18 mouse cellular contexts compared by ENCODE assay signal in genomic region chr9:61337665-61338064, GRCm38 (mm10). TPM values are rescaled to one million over a fixed set of nuclear protein-coding genes. Genes with fewer than 3 reads are reported as not detected.
DNase-seq lines count a peak whose midpoint lies in the region; ATAC-seq lines count a peak whose summit lies in the region.
"Had no signal": no experiment of that assay in that cellular context is flagged by ENCODE, and none has a peak within 500 bp of the region (broad histone marks: within the 10 kb centered on the region; RNA-seq: fewer than 3 reads in every experiment).

No protein-coding gene starts in this region.

- no peaks in the 10 kb centered on the region for H3K36me3 ChIP-seq in kidney, embryonic 15.5 days
- H3K36me3 ChIP-seq: embryonic facial prominence, embryonic 15.5 days; forebrain, embryonic 12.5 days; heart, embryonic 15.5 days; hindbrain, embryonic 12.5 days; limb, embryonic 13.5 days; midbrain, embryonic 15.5 days had no signal

- DNase-seq in adrenal gland, postnatal 14 days = peak; percentile 37
- no peak for DNase-seq in adrenal gland, postnatal 25 days
- DNase-seq in kidney, adult 8-10 months = no peak
- DNase-seq in MN1 (ENCODE audit: low spot score) = peak; percentile 42
- no peak for DNase-seq in gastrocnemius, postnatal 10 days
- DNase-seq: cerebellum, adult 9-11 months; gastrocnemius, postnatal 36 days; spleen, adult 18-20 months had no signal

- H3K4me1 ChIP-seq in kidney, embryonic 15.5 days = peaks cover 64% of the 10 kb centered on the region

- H3K4me3 ChIP-seq in kidney, embryonic 15.5 days (replicated peaks) = no peak overlapping the region
- H3K4me3 ChIP-seq: embryonic facial prominence, embryonic 15.5 days; forebrain, embryonic 12.5 days; heart, embryonic 15.5 days; hindbrain, embryonic 12.5 days; limb, embryonic 13.5 days; midbrain, embryonic 15.5 days had no signal

- peaks cover 79% of the 10 kb centered on the region for H3K27me3 ChIP-seq in kidney, embryonic 15.5 days

- peak overlapping the region; percentile 4; the same call in 1 of the 2 replicates for H3K4me2 ChIP-seq in kidney, embryonic 15.5 days
- H3K4me2 ChIP-seq: embryonic facial prominence, embryonic 15.5 days; forebrain, embryonic 12.5 days; hindbrain, embryonic 12.5 days; limb, embryonic 13.5 days; midbrain, embryonic 15.5 days had no signal

- ATAC-seq in kidney, embryonic 15.5 days (replicated peaks; ENCODE audit: low FRiP score) = no peak
- ATAC-seq in monocyte, adult 5-6 weeks (replicated peaks; ENCODE audit: insufficient number of reproducible peaks, low FRiP score, low TSS enrichment, poor library complexity, severe bottlenecking) = peak; percentile 57
- ATAC-seq: inflammation-experienced regulatory T-cells, adult 6 months; midbrain, embryonic 15.5 days had no signal

- H3K9ac ChIP-seq in kidney, embryonic 15.5 days = no peak overlapping the region
- H3K9ac ChIP-seq: embryonic facial prominence, embryonic 15.5 days; forebrain, embryonic 12.5 days; heart, embryonic 15.5 days; hindbrain, embryonic 12.5 days; limb, embryonic 13.5 days; liver, embryonic 14.5 days; midbrain, embryonic 15.5 days had no signal

- WGBS in kidney, embryonic 15.5 days = 5% methylated on average over 9 of the region's 9 CpGs

- H3K27ac ChIP-seq in kidney, embryonic 15.5 days = peak overlapping the region; percentile 61
- H3K27ac ChIP-seq: embryonic facial prominence, embryonic 15.5 days; forebrain, embryonic 12.5 days; hindbrain, embryonic 12.5 days; limb, embryonic 13.5 days; liver, embryonic 14.5 days; midbrain, embryonic 15.5 days had no signal

- no peaks in the 10 kb centered on the region for H3K9me3 ChIP-seq in kidney, embryonic 15.5 days (replicated peaks)
- H3K9me3 ChIP-seq: embryonic facial prominence, embryonic 15.5 days; forebrain, embryonic 12.5 days; heart, embryonic 15.5 days; hindbrain, embryonic 12.5 days; limb, embryonic 13.5 days; midbrain, embryonic 15.5 days had no signal

RNA-seq across cellular contexts. Expression of gene Tle3, which starts 34.5 kb away (rescaled TPM):
- 98.9 and 107 TPM in 2 replicates for total RNA-seq in adrenal gland, postnatal 14 days (2021)
- total RNA-seq in adrenal gland, postnatal 25 days (2021) = 137 and 157 TPM in 2 replicates
- 26.1 and 30.9 TPM in 2 replicates for polyA plus RNA-seq in kidney, embryonic 15.5 days (2015; fragmentation: Nextera tagmentation; extraction: Ambion mirVana)
- 96.0 to 177 TPM (median 119 TPM) in 3 replicates for total RNA-seq in monocyte, adult 5-6 weeks (2017)
- 10 to 100 TPM; 20.5 to 25.6 TPM for total RNA-seq in gastrocnemius, postnatal 10 days (2021)

Comparison
In these comparisons a context has a peak if more than half of its experiments do, and no peak if none do; other contexts are left out.
1. DNase-seq: peak in adrenal gland, postnatal 14 days (single experiment) and MN1 (single experiment); none in adrenal gland, postnatal 25 days (single experiment), kidney, adult 8-10 months (0 of 2) and gastrocnemius, postnatal 10 days (single experiment).